Mouse (Mus musculus) MEL (cell line): ENCODE data around the gene F930015N05Rik.

ENCODE experiments used
- CHD2 ChIP-seq: IDR thresholded peaks from 2 replicates; pipeline ENCODE4 v1.6.1; 2011; ENCODE audit warnings: low read length, improper control_type of control experiment
- CTCF ChIP-seq, 3 experiments: IDR thresholded peaks in 2 of 3; conservative IDR thresholded peaks in 1 of 3; 2 replicates each; pipeline ENCODE4 v1.5.1; 2011 to 2012; ENCODE audit warnings: low read length in 3 of 3, low read depth in 2 of 3, mild to moderate bottlenecking in 2 of 3, improper control_type of control experiment in 1 of 3, inconsistent platforms in 1 of 3, mixed read lengths in 1 of 3, moderate library complexity in 1 of 3; ENCODE audit not compliant: control insufficient read depth in 1 of 3, insufficient read depth in 1 of 3, poor library complexity in 1 of 3, severe bottlenecking in 1 of 3
- ELF1 ChIP-seq: IDR thresholded peaks from 2 replicates; pipeline ENCODE4 v1.6.1; 2014; ENCODE audit warnings: low read depth, mild to moderate bottlenecking, inconsistent platforms, low read length, improper control_type of control experiment, moderate library complexity
- EP300 ChIP-seq, 2 experiments: IDR thresholded peaks; 2 replicates each; pipeline ENCODE4 v1.6.1; 2011; ENCODE audit warnings: improper control_type of control experiment in 2 of 2, low read length in 2 of 2, low read depth in 1 of 2, mild to moderate bottlenecking in 1 of 2
- GATA1 ChIP-seq: IDR thresholded peaks from 2 replicates; pipeline ENCODE4 v1.6.1; 2011; ENCODE audit warnings: low read depth, low read length, improper control_type of control experiment
- HCFC1 ChIP-seq: IDR thresholded peaks from 2 replicates; pipeline ENCODE4 v1.6.1; 2012; ENCODE audit warnings: low read depth, mild to moderate bottlenecking, inconsistent platforms, low read length, improper control_type of control experiment, moderate library complexity
- MYC ChIP-seq: IDR thresholded peaks from 2 replicates; pipeline ENCODE4 v1.6.1; 2011; ENCODE audit warnings: low read depth, mild to moderate bottlenecking, low read length, improper control_type of control experiment, moderate library complexity
- NELFE ChIP-seq: IDR thresholded peaks from 2 replicates; pipeline ENCODE4 v1.6.1; 2011; ENCODE audit warnings: low read depth, low read length, improper control_type of control experiment
- POLR2A ChIP-seq, 2 experiments: IDR thresholded peaks; 2 replicates each; pipeline ENCODE4 v1.6.1; 2011 to 2012; ENCODE audit warnings: low read length in 2 of 2, mild to moderate bottlenecking in 2 of 2, control low read depth in 1 of 2, improper control_type of control experiment in 1 of 2, low read depth in 1 of 2, moderate library complexity in 1 of 2; ENCODE audit not compliant: control insufficient read depth in 1 of 2, insufficient read depth in 1 of 2, poor library complexity in 1 of 2
- POLR2AphosphoS2 ChIP-seq: IDR thresholded peaks from 2 replicates; pipeline ENCODE4 v1.6.1; 2011; ENCODE audit warnings: low read length, improper control_type of control experiment
- TAL1 ChIP-seq: IDR thresholded peaks from 2 replicates; pipeline ENCODE4 v1.6.1; 2012; ENCODE audit warnings: mild to moderate bottlenecking, inconsistent platforms, low read length, moderate library complexity, mixed read lengths
- TCF12 ChIP-seq: IDR thresholded peaks from 2 replicates; pipeline ENCODE4 v1.6.1; 2014; ENCODE audit warnings: low read depth, mild to moderate bottlenecking, inconsistent platforms, low read length, improper control_type of control experiment, moderate library complexity
- ZC3H11A ChIP-seq: IDR thresholded peaks from 2 replicates; pipeline ENCODE4 v1.6.1; 2012; ENCODE audit warnings: low read depth, mild to moderate bottlenecking, inconsistent platforms, low read length, improper control_type of control experiment

DNA sequence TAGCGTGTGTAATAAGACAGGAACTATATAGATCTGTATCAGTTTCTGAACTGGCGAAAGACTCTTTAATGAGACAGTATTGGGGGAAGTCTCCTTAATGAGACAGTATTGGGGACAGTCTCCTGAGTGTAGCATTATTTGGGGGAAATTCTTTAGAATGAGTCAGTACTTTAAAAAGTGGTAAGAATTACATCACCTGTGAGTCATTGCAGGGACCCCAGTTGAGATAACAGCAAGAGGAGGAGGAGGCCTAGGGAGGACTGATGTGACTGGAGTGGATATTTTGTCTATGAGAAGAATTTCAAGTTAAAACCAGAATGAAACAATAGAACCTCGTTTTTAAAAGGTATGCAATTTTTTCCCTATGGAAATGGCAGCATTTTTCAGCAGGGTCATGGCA, 25.3 kb upstream of the F930015N05Rik start:
- TF ChIP-seq POLR2A (IDR thresholded peaks at IDR 0.05; ENCODE audit: control insufficient read depth in 1 of 2, insufficient read depth in 1 of 2, low read depth in 1 of 2, low read length in 2 of 2, poor library complexity in 1 of 2) (no peak), NELFE (no peak), ZC3H11A (no peak), CTCF (IDR thresholded peaks at IDR 0.05 in 2 of 3, conservative IDR thresholded peaks at IDR 0.05 in 1 of 3; ENCODE audit: control insufficient read depth in 1 of 3, insufficient read depth in 1 of 3, low read depth in 2 of 3, low read length in 3 of 3, poor library complexity in 1 of 3, severe bottlenecking in 1 of 3) (no peak), POLR2AphosphoS2 (no peak), TCF12 (no peak), CHD2 (no peak), EP300 (IDR thresholded peaks at IDR 0.05; ENCODE audit: low read depth in 1 of 2, low read length in 2 of 2) (no peak), ELF1 (no peak), MYC (no peak), TAL1 (no peak), GATA1 (no peak), HCFC1 (no peak)
